Mouse (Mus musculus) right cerebral cortex, postnatal 25 days (tissue): ENCODE measurements around the gene Gm28539.
"Not testable (repeated sequence)": the region's sequence is repeated elsewhere in the genome, so short reads cannot be mapped to it uniquely, and the experiment has no call there.

Source experiments
- DNase-seq: peaks from one replicate; pipeline ENCODE4 v3.0.0; 2022

The Gm28539 gene

GRCm38 (mm10) chr16:18836468-18837208 is at the start of gene Gm28539, which contains the start of gene 2510002D24Rik:
TSS of gene Gm28539 (plus strand) at chr16:18836584.
TSS of gene 2510002D24Rik (plus strand) at chr16:18836578.
- DNase-seq = peak; percentile 92

GRCm38 (mm10) chr16:18786652-18787051 is 49.7 kb upstream of the Gm28539 start:
- DNase-seq = no peak

DNA sequence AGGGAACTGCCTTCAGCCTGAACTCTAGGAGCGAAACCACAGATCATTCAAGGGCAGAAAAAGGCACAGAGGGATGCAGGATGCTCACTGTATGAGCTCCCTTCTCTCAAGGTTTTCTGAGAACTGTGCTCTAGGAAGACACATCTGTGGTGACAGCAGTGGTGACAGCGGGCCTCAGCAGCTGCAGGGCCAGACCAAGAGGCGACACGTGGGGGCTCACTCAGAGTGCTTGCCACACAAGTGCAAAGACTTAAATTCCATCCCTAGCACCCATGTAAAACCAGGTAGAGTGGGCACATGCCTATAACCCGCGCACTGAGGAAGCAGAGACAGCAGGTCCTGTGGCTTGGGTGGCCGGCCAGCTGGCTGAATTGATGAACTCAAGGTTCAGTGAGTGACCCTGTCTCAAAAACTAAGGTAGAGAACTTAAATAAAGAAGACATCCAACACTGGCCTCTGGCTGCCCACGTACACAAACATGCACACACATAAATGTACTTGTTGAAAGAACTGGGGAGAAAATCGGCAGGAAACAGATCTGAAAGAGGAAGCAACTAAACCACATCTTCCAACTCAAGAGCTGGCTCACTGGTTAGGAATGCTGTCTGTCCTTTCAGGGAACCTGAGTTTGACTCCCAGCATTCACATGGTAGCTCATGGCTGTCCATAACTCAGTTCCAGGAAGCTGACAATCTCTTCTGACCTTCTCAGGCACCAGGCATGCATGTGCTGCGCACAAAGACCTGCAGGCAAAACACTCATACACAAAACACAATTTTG is 47.6 kb upstream of the Gm28539 start:
- DNase-seq = no peak

DNA sequence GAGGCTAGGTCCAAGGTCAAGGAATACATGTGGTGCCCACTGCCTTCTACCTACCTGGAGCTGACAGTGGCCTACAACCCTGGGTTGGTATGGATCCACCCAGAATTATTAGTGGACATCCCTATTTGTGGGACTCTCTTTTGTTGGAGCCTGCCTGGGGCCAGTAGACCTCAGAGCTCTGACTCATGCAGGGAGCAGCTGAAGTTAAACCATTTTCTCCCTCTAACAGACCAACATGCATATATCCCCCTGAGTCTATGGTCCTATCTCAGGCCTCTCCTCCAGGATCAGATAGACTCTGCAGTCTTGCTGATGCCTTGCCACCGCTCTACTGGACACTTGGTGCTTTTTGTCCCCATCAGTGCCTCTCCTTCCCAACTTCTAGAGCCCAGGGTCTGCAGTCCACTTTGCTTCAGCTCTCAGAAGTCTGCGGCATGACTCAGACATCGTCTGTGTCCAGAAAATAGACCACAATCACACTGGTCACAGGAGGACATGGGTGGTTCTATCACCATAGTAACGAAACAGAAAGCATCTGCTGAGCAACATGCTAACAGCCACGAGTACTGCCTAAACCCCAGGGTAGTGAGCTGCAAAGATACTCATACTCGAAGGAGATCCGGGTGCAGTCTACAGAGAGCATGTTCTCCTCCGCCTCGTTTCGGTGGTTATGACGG is 41.0 kb upstream of the Gm28539 start:
- peak; percentile 31 for DNase-seq

DNA sequence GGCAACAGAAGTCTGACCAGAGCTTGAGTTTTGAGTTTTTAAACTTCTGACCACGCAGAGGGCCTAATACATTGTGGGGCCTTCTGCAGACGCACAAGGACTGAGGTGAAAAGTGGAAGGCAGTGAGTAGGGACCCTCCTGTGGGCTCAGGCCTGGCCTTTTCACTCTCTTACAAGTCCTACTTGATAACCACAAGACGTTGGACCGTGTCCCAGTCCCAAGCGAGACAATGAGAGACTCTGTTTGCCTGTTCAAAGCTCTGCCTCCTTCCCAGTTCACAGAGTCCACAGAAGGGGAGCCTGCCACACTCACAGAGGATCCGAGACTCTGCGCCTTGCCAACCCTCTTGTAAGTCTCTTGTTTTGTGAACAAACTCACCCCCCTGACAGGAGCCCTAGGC is 39.7 kb upstream of the Gm28539 start:
- no peak for DNase-seq

- DNase-seq = no peak
These were observed 38.2 kb upstream of the Gm28539 start for GRCm38 (mm10) chr16:18798151-18798550.

DNA sequence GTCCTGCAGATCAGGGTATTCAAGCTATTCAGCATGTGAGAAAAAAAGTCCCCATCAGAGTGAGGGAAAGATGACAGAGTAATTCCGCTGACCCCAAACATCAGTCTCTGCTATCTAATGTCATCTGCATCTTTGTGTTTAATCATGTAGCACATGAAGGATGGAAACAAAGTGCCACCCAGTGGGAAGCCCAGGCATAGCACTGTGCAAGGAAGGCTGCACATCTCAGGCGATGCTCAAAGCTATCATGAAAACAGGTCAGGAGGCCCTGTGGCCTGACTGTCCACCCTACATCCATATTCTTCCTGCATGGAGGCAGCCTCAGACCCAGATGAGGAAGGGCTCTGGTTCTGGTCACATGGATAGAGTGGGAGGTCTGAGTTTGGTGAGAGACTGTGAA is 37.5 kb upstream of the Gm28539 start:
- DNase-seq = peak; percentile 74

DNA sequence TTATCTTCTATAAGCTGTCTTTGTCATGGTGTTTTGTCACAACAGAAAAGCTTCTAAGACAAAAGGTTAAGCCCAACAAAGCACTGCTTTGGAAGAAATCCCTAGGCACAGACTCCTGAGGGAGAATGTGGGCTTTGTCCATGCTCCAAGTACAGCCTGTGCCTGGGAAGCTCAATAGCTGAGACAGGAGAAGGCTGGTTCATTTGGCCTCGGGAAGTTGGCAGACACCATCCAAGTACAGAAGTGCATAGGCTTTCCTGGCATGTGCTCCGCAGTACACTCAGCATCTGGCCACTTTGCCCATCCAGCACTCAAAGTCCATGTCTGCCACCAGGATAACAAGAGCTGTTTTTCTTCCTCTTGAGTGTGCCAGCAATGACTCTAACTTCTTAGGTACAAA is 30.6 kb upstream of the Gm28539 start:
- no peak for DNase-seq

GRCm38 (mm10) chr16:18809001-18809400 is 27.4 kb upstream of the Gm28539 start:
- no peak for DNase-seq

- no peak for DNase-seq
These were observed 25.4 kb upstream of the Gm28539 start for GRCm38 (mm10) chr16:18811032-18811431.

DNA sequence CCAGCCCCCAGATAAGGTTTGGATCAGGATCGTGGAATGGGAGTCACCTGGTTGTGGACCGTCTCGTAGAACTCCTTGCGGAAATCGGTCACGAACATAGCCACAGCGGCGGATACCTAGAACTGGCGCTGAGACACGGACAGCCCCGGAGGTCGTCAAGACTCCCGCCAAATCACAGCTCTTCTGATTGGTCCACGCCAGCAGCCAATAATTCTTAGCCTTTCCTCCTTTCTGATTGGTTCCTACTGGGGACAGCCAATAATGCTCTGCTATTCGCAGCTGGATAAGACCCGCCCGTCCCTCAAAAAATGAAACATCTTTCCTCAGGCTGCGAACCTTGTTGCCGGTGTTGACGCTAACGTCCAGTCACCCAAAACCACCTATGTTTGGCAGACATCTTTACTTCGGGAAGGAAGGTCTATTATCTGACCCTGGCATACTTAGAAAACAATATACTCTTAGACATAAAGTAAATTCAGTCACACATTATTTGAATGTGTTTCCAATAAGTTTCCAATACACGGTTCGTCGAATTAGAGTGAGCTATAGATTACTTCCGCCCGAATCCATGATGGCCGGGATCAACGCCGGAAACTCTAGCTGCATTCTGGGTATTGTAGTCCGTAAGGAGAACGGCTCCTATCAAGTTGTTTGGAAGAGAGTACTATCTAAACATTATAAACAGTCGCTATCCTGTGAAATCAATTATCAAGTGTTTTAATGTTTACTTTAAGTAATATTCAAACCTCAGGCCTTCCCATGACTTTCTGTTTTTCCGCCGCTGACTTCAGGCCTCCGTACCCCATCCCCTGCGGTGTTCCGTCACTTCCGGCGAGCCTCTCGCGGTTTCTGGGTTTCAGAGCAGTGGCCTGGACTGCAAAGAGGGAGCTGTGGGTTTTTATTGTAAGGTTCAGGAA is 24.7 kb upstream of the Gm28539 start, which contains the start of the genes Ufd1 and Cdc45:
Gene Ufd1 (plus strand): TSS at position 312 of the 917 bp plus-strand sequence.
Gene Cdc45 (minus strand): TSS at position 520 of the 917 bp plus-strand sequence.
- DNase-seq = peak; percentile 85

- DNase-seq = no peak
These were observed 23.9 kb upstream of the Gm28539 start for GRCm38 (mm10) chr16:18812385-18812910.

- no peak for DNase-seq
These were observed 14.0 kb upstream of the Gm28539 start for GRCm38 (mm10) chr16:18822356-18822755.

DNA sequence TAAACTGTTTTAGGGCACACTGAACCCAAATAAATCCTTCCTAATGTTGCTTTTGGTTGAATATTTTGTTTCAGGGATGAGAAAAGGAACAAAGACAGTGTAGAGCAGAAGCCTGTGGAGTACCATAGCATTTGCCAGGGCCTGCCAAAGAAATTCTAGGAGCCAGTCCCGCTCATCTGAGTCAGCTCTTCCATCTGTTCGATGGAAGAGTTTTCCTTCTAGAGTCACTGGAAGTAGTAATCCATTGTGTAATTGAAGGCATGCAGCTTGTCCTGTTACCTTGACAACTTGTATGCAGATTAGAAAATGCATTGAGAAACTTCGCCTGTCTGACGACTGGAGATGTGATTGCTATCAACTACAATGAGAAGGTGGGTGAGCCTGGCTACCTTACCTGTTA is 13.5 kb upstream of the Gm28539 start:
- peak; percentile 37 for DNase-seq

DNA sequence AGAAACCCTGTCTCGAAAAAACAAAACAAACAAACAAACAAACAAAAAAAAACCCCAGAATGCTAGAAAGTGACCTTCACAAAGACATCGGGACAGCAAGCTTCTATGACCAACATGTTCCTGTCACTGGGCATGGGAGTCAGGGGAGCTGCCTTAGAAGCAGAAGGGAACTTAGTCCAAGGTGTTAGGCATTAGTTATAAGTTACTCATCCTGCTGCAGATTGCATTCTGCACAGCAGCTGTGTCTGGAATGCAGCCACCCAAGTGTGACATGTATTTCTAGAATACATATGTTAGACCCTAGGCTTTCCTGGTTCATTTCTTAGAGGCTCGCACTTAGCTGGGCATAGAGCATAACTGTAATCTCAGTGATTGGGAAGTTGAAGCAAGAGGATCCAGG is 7.8 kb upstream of the Gm28539 start:
- DNase-seq = no peak

DNA sequence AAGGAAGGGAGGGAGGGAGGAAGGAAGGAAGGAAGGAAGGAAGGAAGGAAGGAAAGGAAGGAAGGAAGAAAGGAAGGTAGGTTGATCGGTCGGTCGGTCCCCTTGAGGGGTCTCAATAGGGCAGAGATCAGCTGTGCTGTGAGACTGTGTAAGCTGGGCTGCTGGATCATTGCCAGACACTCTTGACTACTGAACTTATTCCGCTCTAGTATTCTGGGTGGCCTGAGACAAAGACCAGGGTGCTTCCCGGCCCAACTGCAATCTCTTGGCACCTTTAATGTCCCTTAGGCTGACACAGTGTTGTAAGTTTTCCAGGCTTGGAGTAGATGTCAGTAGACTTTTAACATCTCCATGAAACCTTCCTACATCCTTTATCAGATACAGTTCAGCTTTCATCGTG is 7.3 kb upstream of the Gm28539 start:
- no peak for DNase-seq

GRCm38 (mm10) chr16:18833486-18833885 is 2.9 kb upstream of the Gm28539 start:
- DNase-seq = no peak

GRCm38 (mm10) chr16:18836073-18836467 is 314 bp upstream of the Gm28539 start:
- DNase-seq = no peak

DNA sequence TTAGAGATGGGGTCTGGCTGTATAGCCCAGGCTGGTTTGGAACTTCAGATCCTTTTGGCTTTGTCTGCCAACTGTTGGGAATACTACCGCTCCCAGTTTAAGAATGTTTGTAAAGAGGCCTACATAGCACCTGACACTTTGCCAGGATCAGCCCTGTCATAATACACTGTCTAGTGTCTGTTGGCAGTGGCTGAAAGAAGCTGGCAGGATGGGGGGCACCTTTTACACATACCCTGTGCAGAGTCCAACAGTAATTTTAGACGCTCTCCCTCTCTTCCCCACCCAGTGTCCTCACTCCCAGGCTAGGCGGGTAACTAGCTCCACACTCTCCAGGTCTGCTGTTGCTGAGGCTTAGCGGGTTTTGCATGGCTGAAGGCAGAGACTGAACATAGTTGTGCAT is 2.0 kb downstream of the Gm28539 start:
- no peak for DNase-seq

DNA sequence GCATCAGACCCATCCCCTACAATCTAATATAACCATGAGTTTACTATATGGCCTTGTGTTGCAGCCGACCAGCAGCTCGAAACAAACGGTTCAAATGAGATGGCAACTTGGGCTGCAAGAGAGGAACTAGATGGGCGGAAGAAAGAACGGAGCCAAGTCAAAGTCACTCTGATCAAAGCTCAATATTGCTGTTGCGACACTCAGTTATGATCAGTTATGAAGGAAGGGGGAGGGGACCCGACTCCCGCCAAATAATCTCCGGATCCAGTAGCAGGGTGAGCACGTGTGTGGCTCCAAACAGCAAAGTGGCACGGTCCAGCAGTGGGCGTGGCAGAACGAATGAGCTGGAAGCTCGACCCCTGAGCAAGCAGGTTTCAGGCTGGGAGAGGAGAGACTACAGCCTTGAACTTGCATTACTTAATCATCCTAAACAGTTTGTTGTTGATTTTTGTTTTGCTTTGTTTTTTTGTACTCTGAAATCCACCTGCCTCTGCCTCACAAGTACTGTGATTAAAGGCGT is 10.0 kb downstream of the Gm28539 start:
- no peak for DNase-seq

GRCm38 (mm10) chr16:18849521-18850190 is 13.3 kb downstream of the Gm28539 start:
- DNase-seq = not testable (repeated sequence)
